Mouse (Mus musculus): Measurements from ENCODE around the gene Clec16a. TPM values are rescaled to one million over a fixed set of nuclear protein-coding genes. Genes with fewer than 3 reads are reported as not detected.
A peak's percentile ranks its signal among the peaks of the same experiment; 100 is the strongest.

The Clec16a gene
- total RNA-seq, 2 experiments from 2014 or later, result 26.2 to 28.4 TPM

DNA sequence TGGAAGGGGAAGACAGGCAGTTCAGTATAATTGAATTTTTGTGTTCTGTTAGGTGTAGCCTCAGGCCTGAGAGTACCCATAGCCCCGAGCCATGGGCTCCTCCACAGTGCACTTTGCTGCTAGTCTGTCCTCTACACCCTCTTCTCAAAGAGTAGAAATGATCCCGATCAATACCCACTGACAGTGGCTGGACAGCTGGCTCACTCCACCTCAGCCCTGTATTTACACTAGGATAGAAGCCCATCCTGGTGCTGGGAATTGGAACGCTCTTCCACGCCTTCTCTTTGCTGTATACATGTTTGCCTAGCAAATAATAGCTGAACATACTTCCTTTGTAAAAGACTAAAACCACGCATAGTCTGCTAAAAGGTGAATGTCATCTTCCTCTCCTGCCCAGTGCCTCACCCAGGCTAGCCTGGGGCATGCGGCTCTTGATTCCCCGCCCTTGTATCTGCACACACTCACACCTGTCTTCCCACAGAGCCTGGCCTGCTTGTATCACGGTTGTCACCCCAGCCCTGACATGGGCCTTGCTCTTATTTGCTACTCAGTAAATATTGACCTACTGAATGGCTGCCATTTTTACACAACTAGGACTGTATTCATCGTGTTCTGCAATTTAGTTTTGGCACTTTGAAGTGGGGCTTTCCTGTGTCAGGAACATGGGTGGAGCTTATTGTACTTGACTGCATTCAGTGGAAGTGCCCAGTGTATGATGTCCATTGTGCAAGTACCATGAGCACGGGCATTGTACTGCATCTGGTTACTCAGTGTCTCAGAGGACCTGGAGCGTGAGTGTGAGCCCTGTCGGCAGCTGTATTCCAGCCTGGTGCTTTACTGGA, 119.0 kb downstream of the Clec16a start:
- intact Hi-C loops (cut with DNase I; ENCODE audit: low total_unique reads), result loop anchor here (5.0 kb wide), 2 partner anchors 103 to 123 kb away; partner anchors contain the start of genes Socs1 and Tnp2
- DNase-seq, result no peak

DNA sequence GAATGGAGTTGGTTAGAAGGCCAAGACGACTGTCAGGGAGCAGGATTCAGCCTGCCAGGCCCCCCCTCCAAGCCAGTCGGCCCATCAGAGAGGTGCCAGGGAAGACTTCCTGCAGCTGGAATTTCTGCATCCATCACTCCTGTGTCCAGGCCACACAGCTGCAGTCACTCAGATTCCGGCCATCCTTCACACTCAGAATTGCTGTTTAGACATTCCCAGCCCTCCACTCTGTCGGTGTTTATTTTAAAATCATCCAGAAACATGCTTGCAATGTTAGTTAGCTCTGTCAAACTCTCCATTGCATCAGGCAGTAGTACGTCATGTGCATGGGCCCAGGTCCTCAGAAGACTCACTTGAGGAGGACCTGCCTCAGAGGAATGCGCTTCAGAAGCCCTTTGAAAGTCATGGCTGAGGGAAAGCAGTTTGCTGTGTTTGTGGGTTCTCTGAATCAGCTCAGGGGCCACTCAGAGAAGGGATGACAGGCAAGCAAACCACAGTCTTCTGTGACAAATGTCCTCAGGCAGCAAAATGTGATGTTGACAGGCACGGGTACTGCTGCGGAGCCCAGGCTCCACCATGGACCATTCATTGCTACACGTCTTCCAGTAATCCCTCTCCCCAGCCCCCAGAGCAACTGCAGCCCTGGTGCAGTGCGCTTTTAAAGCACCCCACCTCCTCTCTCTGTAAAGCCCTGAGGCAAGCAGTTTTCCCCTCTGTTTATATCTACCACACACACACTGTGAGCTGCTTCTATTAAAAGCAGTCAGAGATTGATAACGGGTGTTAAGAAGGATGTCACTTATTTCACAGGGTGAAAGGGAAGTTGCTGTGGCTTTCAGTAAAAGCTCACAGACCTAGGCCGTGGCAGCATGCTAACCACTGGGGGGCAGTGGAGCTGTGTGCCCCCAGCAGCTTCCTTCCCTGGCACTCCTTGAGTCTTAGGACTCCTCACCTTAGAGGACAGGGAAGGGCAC, 120.1 kb downstream of the Clec16a start:
- DNase-seq, result peak; percentile 35
- intact Hi-C loops (cut with DNase I; ENCODE audit: low total_unique reads), result loop anchor here (5.0 kb wide), 2 partner anchors 102 to 122 kb away; partner anchors contain the start of genes Socs1 and Tnp2

DNA sequence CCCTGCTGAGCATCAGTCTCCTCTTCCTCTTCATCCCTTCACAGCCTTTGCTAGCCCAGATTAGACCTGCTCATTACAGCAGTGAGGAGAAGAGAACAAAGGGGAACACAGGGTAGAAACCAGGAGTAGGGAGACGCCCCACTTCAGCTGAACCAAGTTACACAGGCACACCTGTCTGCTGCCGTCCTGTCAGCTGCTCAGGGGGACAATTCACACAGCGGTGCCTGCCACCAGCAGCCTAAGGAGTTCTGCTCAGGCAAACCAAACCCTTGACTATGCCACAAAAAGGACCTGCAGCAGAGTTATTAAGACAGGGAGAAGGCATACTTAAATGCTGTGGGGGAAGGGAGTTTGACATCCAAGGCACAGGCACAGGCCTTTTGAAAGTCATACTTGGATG, 121.6 kb downstream of the Clec16a start:
- no peak for DNase-seq
- intact Hi-C loops (cut with DNase I; ENCODE audit: low total_unique reads), result no loop called here

DNA sequence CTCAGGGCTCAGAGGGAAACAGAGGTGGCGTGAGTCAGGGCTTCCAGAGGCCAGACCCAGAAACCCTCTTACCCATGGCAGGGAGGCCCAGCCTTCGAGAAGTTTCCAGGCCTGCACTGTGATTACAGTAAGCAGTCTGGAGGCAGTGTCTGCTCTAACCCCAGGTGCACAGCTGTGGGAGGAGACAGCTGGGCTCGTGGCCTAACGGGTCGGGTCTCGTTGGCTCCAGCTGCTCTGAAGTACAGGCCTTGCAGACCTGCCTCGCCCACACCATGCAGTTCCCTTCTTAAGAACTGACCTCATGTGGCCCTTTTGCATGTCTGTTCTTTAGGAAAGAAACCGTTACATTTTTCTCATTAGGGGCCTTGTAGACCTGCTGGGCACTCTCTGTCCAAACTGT, 123.3 kb downstream of the Clec16a start:
- no peak for DNase-seq
- intact Hi-C loops (cut with DNase I; ENCODE audit: low total_unique reads), result no loop called here

DNA sequence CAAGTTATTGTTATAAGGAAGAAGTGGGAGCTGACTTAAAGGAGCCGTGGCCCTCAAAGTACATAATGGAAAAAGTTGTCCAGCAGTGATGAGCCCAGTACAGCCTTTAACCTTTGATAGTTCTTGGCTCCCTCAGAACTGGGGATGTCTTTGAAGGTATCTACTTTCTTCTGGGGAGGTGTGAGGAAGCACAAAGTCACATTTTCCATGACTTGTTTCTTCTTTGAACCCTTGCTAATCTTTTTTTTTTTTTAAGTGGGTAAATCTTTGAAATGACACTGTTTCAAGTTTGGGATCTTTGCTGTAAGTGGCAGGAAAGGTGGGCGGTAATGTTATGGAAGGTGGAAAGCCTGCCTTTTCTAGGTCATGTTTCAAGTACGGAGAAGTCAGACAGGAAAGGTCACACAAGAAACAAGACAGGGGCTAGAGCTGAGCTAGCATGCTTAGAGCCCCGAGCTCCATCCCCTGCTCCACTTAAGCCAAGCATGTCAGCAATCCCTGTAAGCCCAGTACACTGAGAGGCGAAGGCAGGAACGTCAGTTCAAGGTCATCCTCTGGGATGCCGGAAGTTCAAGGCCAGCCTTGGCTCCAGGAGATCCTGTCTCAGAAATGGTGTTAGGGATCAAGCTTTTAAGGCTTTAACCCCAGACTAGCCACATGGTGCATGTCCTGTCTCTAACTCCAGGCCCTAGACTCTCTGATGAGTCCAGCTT, 124.0 kb downstream of the Clec16a start:
- intact Hi-C loops (cut with DNase I; ENCODE audit: low total_unique reads), result no loop called here
- DNase-seq, result no peak

DNA sequence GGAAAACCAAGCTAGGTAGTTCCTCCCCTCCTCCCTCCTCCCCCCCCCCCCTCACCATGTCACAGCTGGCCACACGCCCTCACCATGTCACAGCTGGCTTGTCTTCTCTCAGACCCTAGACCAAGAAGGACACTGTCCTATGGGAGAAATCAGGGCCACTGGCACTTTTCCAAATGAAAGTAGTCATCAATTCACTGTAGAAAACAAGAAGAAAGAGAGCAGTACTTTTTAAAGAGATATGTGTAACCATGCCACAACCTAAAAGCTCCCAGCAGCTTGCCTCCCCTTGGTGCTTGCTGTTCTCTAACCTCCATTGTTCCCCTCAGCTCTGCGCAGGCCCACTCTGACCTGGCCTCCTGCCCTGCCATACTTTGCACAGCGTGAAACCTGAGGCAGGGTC, 124.8 kb downstream of the Clec16a start:
- intact Hi-C loops (cut with DNase I; ENCODE audit: low total_unique reads), result no loop called here
- no peak for DNase-seq

DNA sequence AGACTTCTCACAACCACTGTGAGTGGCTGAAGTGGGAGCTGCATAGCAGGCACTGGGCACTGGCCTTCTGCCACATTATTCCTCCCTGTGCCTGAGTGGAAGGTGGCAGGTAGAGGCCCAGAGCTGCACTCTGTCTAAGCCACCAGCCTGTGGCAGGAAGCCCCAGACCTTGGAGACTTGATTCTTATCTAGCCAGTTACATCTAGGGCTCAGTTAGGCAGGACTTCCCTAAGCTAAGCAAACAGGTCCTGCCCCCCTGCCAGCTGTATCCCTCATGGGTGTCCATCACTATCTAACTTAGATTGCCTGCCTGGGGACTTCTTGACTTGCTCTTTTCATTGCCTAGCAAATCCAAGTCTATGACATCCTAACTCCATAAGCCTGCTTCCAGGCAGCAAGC, 127.4 kb downstream of the Clec16a start:
- intact Hi-C loops (cut with DNase I; ENCODE audit: low total_unique reads), result no loop called here
- no peak for DNase-seq

DNA sequence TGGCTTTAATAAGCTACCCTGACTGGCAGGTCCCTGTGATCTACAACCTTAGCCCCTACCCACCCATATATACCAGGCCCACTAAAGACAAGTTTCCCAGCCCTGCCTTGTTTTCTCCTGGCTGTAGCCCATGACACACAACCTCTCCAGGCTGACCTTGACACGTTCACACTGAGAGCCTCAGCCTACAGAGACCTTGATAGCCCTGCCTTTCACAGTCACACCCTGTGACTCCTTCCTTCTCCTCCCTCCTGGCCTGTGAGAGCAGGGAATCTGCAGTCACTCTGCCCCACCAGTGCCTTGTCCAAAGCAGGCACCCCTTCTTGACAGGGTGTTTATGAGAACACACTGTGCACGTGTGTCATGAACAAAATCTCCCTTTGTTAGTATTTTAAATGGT, 128.9 kb downstream of the Clec16a start:
- intact Hi-C loops (cut with DNase I; ENCODE audit: low total_unique reads), result no loop called here
- no peak for DNase-seq

DNA sequence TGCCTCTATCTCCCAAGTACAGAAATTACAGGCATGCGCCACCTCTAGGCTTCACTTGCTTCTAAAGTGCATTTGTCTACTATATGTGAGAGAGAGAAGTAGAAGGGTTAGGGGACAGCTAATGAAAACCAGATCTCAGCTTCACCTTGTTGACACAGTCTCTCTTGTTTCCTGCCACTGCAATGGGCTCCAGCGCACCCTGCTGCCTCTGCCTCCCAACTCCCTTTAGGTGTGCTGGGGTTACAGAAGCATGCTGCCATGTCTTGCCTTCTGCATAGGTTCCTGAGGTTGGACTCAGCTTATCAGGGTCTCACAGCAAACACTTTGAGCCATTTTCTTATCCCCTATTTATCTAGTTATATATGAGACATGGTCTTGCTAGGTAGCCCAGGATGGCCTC, 129.8 kb downstream of the Clec16a start:
- no peak for DNase-seq
- intact Hi-C loops (cut with DNase I; ENCODE audit: low total_unique reads), result no loop called here

DNA sequence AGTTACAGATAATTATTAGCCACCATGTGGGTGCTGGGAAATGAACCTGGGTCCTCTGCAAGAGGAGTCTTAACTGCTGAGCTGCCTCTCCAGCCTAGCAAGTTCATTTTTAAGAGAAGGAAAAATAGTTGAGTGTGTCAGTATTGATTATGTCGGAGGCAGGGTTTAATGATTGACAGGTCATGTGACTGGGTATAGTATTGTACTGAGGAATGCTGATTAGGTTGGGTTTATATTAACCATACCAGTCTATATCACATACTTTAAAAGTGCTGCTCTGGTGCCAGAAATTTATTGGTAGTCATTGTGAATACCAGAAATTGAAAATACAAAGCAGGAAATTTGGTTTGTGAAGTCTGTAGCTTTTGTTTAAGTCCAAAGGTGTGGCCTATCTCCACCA, 130.5 kb downstream of the Clec16a start:
- intact Hi-C loops (cut with DNase I; ENCODE audit: low total_unique reads), result no loop called here
- no peak for DNase-seq

DNA sequence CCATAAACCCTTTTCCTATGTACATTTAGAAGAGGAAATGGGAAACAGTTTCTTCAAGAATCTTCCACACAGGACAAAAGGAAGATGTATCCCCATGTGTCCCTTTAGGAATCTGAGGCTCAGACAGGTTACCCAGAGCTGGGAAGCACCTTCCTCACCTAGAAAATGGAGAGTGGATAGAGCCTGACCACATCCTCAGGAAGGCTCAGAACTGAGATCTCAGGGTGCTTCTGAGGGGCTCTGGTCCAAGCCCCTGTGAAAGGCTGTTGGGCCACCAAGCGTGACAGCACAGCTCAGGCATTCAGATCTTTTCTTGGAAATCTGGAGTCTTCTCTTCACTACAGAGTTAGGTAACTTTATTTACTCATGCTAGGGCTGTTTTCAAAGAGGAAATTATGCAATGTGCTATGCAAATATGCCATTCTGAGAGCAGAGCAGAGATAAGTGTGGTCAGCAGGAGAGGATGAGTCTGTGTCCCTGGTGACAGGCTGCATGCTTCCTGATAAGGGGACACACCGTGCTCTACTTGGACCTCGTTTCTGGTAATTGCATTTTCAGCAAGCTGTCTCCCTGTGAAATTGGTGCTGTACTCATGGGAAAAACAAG, 131.4 kb downstream of the Clec16a start:
- no peak for DNase-seq
- intact Hi-C loops (cut with DNase I; ENCODE audit: low total_unique reads), result no loop called here

DNA sequence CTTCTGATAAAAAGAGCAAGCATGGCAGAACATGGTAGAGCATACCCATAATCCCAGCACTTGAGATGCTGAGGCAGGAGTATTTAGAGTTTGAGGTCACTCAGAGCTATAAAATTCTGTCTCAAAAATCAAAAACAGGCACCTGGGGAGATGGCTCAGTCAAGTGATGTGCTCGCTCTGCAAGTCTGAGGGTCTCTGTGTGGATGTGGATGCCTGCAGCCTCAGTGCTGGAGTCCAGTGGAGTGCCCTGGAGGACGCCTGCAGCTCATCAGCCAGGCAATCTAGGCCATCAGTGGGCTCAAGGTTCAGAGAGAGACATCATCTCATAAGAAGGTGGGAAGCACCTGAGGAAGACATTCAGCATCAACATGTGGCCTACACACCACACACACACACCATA, 137.4 kb downstream of the Clec16a start:
- no peak for DNase-seq
- intact Hi-C loops (cut with DNase I; ENCODE audit: low total_unique reads), result no loop called here

DNA sequence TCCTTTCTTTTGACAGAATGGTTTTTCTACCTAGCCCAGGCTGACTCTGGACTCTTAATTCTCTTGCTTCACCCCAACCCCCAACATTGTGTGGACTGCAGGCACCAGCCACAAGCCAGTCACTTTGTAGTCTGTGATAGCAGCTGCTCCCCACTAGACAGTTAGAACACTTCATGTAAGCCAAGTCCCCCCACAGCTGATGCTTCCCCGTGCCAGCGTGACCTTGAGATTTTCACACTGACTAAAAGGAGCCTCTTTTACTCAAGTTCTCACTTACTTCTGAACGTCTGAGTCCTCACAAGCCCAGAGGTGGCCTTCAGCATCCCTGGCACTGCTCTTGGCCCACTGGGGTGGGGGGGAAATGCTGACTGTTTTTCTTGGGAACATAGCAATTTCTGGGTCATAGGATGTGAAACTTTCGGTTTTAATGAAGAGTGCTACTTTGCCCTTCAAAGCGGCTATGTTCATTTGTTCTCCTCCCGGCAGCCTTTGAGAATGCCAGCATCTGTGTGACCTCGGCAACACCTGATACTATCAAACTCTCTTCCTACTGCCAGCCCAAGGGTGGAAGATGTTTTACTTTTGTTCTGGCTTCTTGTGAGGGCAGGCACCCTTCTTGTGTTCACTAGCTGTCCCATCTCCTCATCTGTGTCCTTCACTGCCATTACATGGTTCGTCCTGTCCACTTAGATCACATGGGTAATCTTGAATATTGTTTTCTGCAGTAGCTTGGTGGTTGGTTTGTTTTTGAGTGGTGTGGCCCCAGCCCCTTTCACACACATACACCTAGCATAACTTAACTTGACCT, 138.3 kb downstream of the Clec16a start:
- intact Hi-C loops (cut with DNase I; ENCODE audit: low total_unique reads), result no loop called here
- DNase-seq, result no peak

DNA sequence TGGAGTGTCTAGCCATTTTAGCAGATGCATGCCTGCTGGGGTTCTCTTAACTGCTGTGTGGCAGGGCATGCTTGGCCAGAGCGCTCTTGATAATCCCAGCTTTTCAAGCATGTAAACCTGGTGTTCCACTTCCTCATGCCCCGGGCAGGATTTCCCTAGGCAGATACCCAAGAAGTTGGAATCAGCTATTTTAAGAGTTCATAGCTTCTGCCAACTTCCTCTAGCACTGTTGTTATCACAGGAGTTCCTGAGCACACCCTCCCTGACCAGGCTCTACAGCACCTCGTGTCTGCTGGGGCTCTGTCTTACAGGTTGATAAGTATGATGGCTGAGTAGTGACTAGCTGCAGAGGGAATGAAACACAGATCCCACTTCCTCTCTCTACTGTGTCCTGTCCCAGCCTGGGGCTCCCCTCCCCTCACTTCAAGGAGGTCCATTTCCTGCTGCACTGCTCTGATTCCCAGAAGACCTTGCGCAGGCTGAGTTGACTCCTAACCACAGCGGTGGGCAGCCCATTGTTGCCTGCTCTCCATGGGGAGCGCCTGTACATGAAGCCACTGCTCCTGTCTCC, 144.7 kb downstream of the Clec16a start:
- DNase-seq, result no peak
- intact Hi-C loops (cut with DNase I; ENCODE audit: low total_unique reads), result no loop called here

DNA sequence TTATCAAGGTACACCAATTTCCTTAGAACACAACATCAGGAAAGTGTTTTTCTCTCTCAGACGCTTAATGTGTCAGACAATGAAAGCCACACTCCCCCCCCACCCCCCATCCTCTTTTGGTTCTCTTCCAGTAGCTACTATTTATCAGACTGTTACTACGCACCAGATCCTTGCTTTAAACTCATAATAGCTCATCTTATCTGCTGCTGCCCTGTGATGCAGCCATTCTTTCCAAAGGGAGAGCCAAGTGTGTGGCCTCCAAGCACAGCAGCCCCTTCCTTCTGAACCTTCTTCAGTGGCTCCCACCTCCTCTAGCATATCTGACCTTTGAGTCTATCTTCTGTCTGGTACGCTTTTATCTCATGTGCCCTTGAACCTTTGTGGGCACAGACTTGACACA, 145.3 kb downstream of the Clec16a start:
- DNase-seq, result no peak
- intact Hi-C loops (cut with DNase I; ENCODE audit: low total_unique reads), result no loop called here

DNA sequence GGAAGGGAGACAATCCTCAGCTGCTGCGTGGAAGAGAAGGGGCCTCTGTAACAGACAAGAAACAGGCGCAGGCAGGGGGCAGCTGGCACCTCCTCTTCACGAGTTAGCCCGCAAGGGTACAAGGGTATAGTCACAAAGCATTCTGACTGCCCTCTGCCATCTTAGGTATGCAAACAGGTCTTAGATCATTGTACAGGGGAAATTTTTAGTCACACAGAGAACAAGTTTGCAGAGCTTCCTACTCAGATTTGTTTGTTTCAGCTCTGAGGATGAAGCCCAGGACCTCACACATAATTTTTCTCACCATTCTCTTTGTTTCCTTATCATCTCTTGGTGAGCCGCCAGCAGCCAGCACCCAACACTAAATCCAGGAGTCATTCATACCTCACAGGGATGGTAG, 146.6 kb downstream of the Clec16a start:
- DNase-seq, result no peak
- intact Hi-C loops (cut with DNase I; ENCODE audit: low total_unique reads), result no loop called here

DNA sequence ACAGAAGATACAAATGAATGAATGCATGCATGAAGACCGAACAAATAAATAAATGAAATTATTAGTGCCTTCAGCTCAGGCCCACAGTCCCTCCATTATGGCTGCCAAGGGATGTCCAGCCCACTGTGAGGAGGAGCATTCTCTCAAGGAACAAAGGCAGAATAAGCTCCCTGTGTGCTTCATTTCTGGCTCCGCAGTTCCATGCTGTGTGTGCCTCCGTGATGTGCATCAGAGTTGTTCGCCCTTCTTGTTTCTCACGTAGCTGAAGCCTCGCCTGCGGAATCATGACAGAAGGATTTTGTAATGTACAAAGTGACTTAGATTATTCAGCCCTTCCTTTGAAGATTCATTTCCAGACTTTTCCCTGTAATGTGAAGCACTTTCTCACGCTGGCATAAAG, 147.7 kb downstream of the Clec16a start:
- intact Hi-C loops (cut with DNase I; ENCODE audit: low total_unique reads), result no loop called here
- DNase-seq, result no peak

DNA sequence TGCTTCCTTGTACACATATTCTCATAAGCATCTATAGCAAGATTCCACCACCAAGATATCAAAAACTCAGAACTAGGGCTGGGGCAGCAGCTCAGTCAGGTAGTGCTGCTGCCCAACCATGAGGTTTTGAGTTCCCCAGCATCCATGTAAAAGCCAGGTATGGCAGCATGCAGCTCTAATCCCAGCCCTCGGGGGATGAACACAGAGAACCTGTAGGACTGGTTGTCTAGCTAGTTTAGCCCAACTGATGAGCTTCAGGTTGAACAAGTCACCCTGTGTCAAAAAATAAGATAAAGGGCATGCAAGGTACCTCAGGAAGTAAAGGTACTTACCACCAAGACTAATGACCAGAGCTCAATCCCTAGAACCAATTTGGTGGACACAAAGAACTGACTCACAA, 148.3 kb downstream of the Clec16a start:
- intact Hi-C loops (cut with DNase I; ENCODE audit: low total_unique reads), result no loop called here

More for the DNA sequence above, 148.3 kb downstream of the Clec16a start:
- DNase-seq, result no peak

Measured in gastrocnemius, postnatal 14 days (tissue).